Mouse (Mus musculus) CH12.LX (cell line): ENCODE results near the gene Spc25.

Source experiments
- CHD2 ChIP-seq: IDR thresholded peaks from 2 replicates; pipeline ENCODE4 v1.6.1; 2011; ENCODE audit warnings: low read length, improper control_type of control experiment
- CTCF ChIP-seq, 2 experiments: IDR thresholded peaks in 1 of 2; conservative IDR thresholded peaks in 1 of 2; 2 replicates each; pipeline ENCODE4 v1.5.1; 2011 to 2012; ENCODE audit warnings: low read depth in 2 of 2, low read length in 2 of 2, improper control_type of control experiment in 1 of 2, inconsistent platforms in 1 of 2, mild to moderate bottlenecking in 1 of 2, moderate library complexity in 1 of 2
- EP300 ChIP-seq: IDR thresholded peaks from 2 replicates; pipeline ENCODE4 v1.6.1; 2011; ENCODE audit warnings: low read length, improper control_type of control experiment
- HCFC1 ChIP-seq: IDR thresholded peaks from 2 replicates; pipeline ENCODE4 v1.6.1; 2012; ENCODE audit warnings: low read depth, mild to moderate bottlenecking, inconsistent platforms, low read length, improper control_type of control experiment
- MAX ChIP-seq: IDR thresholded peaks from 2 replicates; pipeline ENCODE4 v1.6.1; 2011; ENCODE audit warnings: low read length, improper control_type of control experiment
- MAZ ChIP-seq: IDR thresholded peaks from 2 replicates; pipeline ENCODE4 v1.6.1; 2012; ENCODE audit warnings: low read depth, mild to moderate bottlenecking, inconsistent platforms, low read length, improper control_type of control experiment, moderate library complexity
- NELFE ChIP-seq: IDR thresholded peaks from 2 replicates; pipeline ENCODE4 v1.6.1; 2011; ENCODE audit warnings: low read depth, low read length, improper control_type of control experiment
- POLR2A ChIP-seq: IDR thresholded peaks from 2 replicates; pipeline ENCODE4 v1.6.1; 2011; ENCODE audit warnings: low read depth, mild to moderate bottlenecking, improper control_type of control experiment, low read length
- RAD21 ChIP-seq: IDR thresholded peaks from 2 replicates; pipeline ENCODE4 v1.6.1; 2011; ENCODE audit warnings: low read depth, mild to moderate bottlenecking, low read length, improper control_type of control experiment, moderate library complexity

GRCm38 (mm10) chr2:69193555-69193954 is 12.4 kb downstream of the Spc25 start:
- TF ChIP-seq MAX (no peak), HCFC1 (no peak), CTCF (conservative IDR thresholded peaks at IDR 0.05 in 1 of 2, IDR thresholded peaks at IDR 0.05 in 1 of 2; ENCODE audit: low read depth in 2 of 2, low read length in 2 of 2) (no peak), POLR2A (no peak), MAZ (no peak), RAD21 (no peak), CHD2 (no peak), NELFE (no peak), EP300 (no peak)
